Mouse (Mus musculus): Measurements from ENCODE around the gene Slc3a2.

DNA sequence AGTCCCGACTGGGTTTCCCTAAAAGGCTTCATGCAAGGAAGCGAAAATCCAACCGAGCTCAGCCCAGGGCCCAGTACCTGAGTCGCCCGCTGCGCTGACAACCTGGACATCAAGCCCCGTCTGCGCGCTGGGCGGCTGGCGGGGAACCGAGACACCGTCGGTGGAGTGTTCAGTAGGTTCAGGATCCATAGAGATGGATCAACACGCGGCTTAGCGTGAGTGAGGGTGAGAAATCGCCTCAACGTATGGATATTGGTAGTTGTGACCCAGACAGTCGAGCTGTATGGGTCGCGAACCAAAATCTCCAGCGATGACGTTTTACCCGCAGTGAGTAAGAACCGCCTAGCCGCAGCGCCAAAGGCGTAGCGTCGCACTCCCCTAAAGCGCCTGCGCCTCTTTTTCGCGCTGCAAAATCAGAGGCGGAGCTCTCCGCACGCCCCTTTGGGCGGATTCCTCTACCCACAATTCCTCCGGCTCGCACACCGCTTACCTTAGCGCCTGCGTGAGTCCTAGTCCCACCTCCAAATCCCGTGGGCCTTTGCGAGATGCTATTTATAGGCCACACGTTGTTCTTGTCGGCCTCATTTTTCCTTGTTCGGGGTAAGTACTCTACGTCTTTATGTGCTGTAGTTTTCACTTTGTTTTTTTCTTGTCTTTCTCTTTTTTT is at the start of gene Slc3a2:
- TF ChIP-seq POLR2A (IDR thresholded peaks at IDR 0.05; ENCODE audit: insufficient read depth, low read depth, low read length) (peak; percentile 96), CTCF (IDR thresholded peaks at IDR 0.05) (no peak)
